17 mouse cellular contexts compared by ENCODE assay signal in the genomic region with DNA sequence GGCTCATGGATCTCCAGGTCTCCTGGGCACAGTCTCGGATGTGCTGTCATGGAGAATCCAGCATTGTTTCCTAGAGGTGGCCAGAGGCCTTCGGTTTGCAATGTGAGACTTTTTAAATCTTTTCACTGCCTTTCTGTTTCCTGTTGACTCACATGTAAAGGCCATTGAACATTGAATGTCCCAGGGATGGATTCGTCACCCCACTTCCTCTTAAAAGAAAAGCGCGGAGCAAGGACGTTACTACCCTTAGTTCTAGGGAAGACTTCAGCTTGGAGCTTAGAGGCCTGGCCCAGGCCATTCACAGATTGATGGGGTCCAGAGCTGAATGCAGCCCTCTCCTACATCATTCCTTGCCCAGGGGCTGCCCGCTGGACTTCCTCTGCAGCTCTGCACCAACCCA. TPM values are rescaled to one million over a fixed set of nuclear protein-coding genes. Genes with fewer than 3 reads are reported as not detected.
DNase-seq lines count a peak whose midpoint lies in the region; ATAC-seq and TF ChIP-seq lines count a peak whose summit lies in the region.
"Had no signal": no experiment of that assay in that cellular context is flagged by ENCODE, and none has a peak within 500 bp of the region (broad histone marks: within the 10 kb centered on the region; RNA-seq: fewer than 3 reads in every experiment).

No protein-coding gene starts in this region.

- peaks cover 54% of the 10 kb centered on the region for H3K4me1 ChIP-seq in heart, postnatal 0 days (ENCODE audit: control insufficient read depth, insufficient read depth)
- H3K4me1 ChIP-seq in limb, embryonic 10.5 days, result peaks cover 86% of the 10 kb centered on the region

- H3K27me3 ChIP-seq in heart, postnatal 0 days (ENCODE audit: control insufficient read depth, insufficient read depth, low read length), result no peaks in the 10 kb centered on the region
- H3K27me3 ChIP-seq in limb, embryonic 10.5 days (ENCODE audit: low read depth, poor library complexity, severe bottlenecking), result no peaks in the 10 kb centered on the region
- H3K27me3 ChIP-seq: limb, embryonic 13.5 days; midbrain, embryonic 15.5 days had no signal

- no peak for TF ChIP-seq EP300 in heart, postnatal 0 days (IDR thresholded peaks at IDR 0.05; ENCODE audit: low read depth)

- no peak for DNase-seq in gastrocnemius, adult 2 months
- DNase-seq in gastrocnemius, postnatal 14 days, result no peak
- DNase-seq in heart, postnatal 0 days (ENCODE audit: low spot score), result no peak
- DNase-seq in heart, adult 8-10 months (ENCODE audit: low spot score), result no peak
- peak; percentile 50 for DNase-seq in adrenal gland, postnatal 10 days
- DNase-seq in limb, embryonic 10.5 days (ENCODE audit: low spot score), result no peak
- no peak for DNase-seq in cerebellum, adult 18-20 months
- no peak for DNase-seq in right cerebral cortex, postnatal 36 days (ENCODE audit: low spot score in 2 of 2)
- DNase-seq: B cell, adult 2 months; cerebellum, postnatal 36 days; kidney, adult 11 months; lung, adult 18-20 months; right cerebral cortex, postnatal 14 days; thymus, adult 18-20 months had no signal

- H3K27ac ChIP-seq in gastrocnemius, adult 2 months, result peak overlapping the region; percentile 71
- H3K27ac ChIP-seq in heart, postnatal 0 days (ENCODE audit: low read depth), result peak overlapping the region; percentile 54
- H3K27ac ChIP-seq in limb, embryonic 10.5 days, result peak overlapping the region; percentile 34; the same call in 1 of the 2 replicates
- H3K27ac ChIP-seq: limb, embryonic 13.5 days; midbrain, embryonic 15.5 days had no signal

- WGBS in heart, postnatal 0 days, result 59% methylated on average over 7 of the region's 7 CpGs
- WGBS in limb, embryonic 10.5 days, result 85% methylated on average over 7 of the region's 7 CpGs

- peaks cover 12% of the 10 kb centered on the region; the same call in 1 of the 2 replicates for H3K36me3 ChIP-seq in heart, postnatal 0 days (replicated peaks; ENCODE audit: control insufficient read depth, insufficient read depth, low read length)
- H3K36me3 ChIP-seq in limb, embryonic 10.5 days, result peaks cover 28% of the 10 kb centered on the region
- H3K36me3 ChIP-seq: midbrain, embryonic 15.5 days had no signal

- intact Hi-C loops in gastrocnemius, adult 2 months (cut with DNase I), result no loop called here
- intact Hi-C loops in gastrocnemius, postnatal 14 days (cut with DNase I; ENCODE audit: low total_unique reads), result no loop called here

- H3K9me3 ChIP-seq in heart, postnatal 0 days (replicated peaks; ENCODE audit: control insufficient read depth, low read length), result no peaks in the 10 kb centered on the region
- no peaks in the 10 kb centered on the region for H3K9me3 ChIP-seq in limb, embryonic 10.5 days (replicated peaks)
- H3K9me3 ChIP-seq: limb, embryonic 13.5 days; midbrain, embryonic 15.5 days had no signal

- H3K4me3 ChIP-seq in gastrocnemius, adult 2 months, result no peak overlapping the region
- H3K4me3 ChIP-seq in heart, postnatal 0 days (ENCODE audit: low read depth, low read length), result no peak overlapping the region
- no peak overlapping the region for H3K4me3 ChIP-seq in limb, embryonic 10.5 days
- H3K4me3 ChIP-seq: limb, embryonic 13.5 days; midbrain, embryonic 15.5 days had no signal

- no peak overlapping the region for H3K4me2 ChIP-seq in heart, postnatal 0 days (ENCODE audit: low read depth, low read length)
- H3K4me2 ChIP-seq: limb, embryonic 13.5 days; midbrain, embryonic 15.5 days had no signal

- no peak for TF ChIP-seq CTCF in gastrocnemius, adult 2 months (IDR thresholded peaks at IDR 0.05)
- no peak for TF ChIP-seq CTCF in heart, postnatal 0 days (IDR thresholded peaks at IDR 0.05; ENCODE audit: low read depth)

- no peak for ATAC-seq in heart, postnatal 0 days (ENCODE audit: insufficient read depth, low read depth)
- ATAC-seq: hindbrain, embryonic 16.5 days; midbrain, embryonic 15.5 days had no signal

- H3K9ac ChIP-seq in heart, postnatal 0 days (replicated peaks; ENCODE audit: low read depth, low read length), result no peak overlapping the region
- H3K9ac ChIP-seq: limb, embryonic 13.5 days; midbrain, embryonic 15.5 days had no signal

RNA-seq across cellular contexts. Expression of a gene that starts 35.2 kb away (rescaled TPM):
- 100 to 1,000 TPM; 444 to 499 TPM for total RNA-seq in gastrocnemius, adult 2 months (2021)
- total RNA-seq in gastrocnemius, postnatal 14 days (2021), result 100 to 1,000 TPM; 590 to 617 TPM
- total RNA-seq in heart, postnatal 0 days (2014; rRNA removed; ENCODE audit: low replicate concordance), result 131 and 177 TPM in 2 replicates
- polyA plus RNA-seq in heart, postnatal 0 days (2015; fragmentation: Nextera tagmentation; extraction: Ambion mirVana), result 355 and 363 TPM in 2 replicates
- total RNA-seq in heart, adult 8-10 months (2022), result 100 to 1,000 TPM; 354 to 406 (median 379) TPM
- total RNA-seq in adrenal gland, postnatal 10 days (2021), result 100 to 1,000 TPM; 323 to 342 TPM
- 385 and 390 TPM in 2 replicates for polyA plus RNA-seq in limb, embryonic 10.5 days (2016; fragmentation: Nextera tagmentation; extraction: Ambion mirVana)
